Mouse (Mus musculus): Measurements from ENCODE around the gene Snx9. TPM values are rescaled to one million over a fixed set of nuclear protein-coding genes. Genes with fewer than 3 reads are reported as not detected.

Snx9 gene
- polyA plus RNA-seq, 1 experiment from 2014 or later: 9.5 TPM

DNA sequence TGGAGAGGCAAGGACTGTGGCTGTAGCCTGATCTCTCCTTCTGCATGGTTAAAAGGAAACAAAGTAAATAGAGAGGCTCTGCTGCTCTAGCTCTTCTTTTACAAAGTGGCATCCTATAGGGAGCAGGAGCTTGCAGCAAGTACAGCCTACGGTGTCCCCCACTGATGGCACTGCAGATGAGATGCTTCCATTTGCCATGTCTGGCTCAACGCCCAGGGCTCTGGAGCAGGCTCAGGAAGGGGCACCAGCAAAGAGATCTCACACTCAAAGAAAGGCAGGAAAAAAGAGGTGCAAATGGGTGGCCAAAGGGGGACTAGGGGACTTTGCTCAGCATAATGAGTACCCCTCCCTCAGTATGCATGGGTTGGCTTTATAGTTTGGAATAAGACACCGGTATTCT is 7.0 kb upstream of the Snx9 start:
- Histone ChIP-seq H3K27me3 (no peaks in the 10 kb centered on the region), H3K9me3 (no peaks in the 10 kb centered on the region), H3K4me1 (replicated peaks) (no peaks in the 10 kb centered on the region), H3K4me3 (no peak overlapping the region), H3K9ac (no peak overlapping the region), H3K4me2 (no peak overlapping the region), H3K36me3 (no peaks in the 10 kb centered on the region), H3K27ac (replicated peaks) (no peak overlapping the region)
- no peak for ATAC-seq (ENCODE audit: low read depth)
- WGBS: 88% methylated on average over 3 of the region's 3 CpGs

DNA sequence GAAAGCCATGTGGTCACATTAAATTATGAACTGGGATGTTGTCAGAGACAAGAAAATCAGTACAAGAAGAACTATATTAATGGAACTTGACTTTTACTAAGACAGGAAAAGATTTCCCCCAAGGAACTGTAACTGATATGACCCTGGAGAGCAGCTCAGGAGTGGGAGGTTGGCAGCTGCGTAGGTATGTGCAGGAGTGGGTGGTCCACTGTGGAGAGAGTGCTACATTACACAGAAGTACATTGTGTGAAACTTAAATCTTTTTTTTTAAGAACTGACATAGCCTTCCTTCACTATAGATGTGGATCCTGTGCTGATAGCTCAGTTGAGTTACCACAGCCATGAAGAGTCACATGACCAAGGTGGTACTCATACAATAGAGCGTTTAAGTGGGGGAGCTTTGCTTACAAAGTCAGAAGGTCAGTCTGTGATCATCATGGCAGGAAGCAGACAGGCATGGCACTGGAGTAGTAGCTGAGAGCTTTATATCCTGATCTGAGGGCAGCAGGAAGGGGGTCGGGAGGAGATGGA is 6.3 kb upstream of the Snx9 start:
- no peaks in the 10 kb centered on the region for H3K4me1 ChIP-seq (replicated peaks)
- H3K36me3 ChIP-seq: no peaks in the 10 kb centered on the region
- no peak overlapping the region for H3K4me3 ChIP-seq
- 81% methylated on average over 3 of the region's 3 CpGs for WGBS
- H3K4me2 ChIP-seq: no peak overlapping the region
- no peaks in the 10 kb centered on the region for H3K9me3 ChIP-seq
- H3K27ac ChIP-seq (replicated peaks): no peak overlapping the region
- no peaks in the 10 kb centered on the region for H3K27me3 ChIP-seq
- no peak for ATAC-seq (ENCODE audit: low read depth)
- H3K9ac ChIP-seq: no peak overlapping the region

DNA sequence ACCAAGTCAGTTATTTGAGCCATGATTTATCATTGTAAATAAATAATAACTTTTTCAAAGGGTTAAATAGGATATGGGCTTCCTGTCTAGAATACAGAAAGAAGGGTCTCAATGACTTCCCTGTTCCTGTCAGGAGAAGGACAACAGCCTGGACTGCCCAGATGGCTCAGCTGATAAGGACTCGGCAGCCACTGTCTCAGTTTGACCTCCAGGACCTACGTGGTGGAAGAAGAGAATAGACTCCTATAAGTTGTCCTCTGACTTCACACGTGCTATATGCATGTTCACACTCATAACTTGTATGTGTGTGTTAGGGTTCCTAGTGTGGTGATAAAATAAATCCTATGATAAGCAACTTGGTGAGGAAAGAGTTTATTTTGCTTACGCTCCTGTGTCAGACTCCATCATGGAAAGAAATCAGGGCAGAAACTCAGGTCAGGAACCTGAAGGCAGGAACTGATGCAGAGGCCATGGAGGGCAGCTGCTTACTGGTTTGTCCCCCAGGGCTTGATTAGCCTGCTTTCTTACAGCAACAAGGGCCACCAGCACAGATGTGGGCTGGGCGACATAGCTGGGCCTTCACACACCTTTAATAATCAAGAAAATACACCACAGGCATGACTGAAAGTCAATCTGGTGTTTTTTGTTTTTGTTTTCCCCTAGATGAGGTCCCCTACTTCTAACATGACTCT is 1.4 kb upstream of the Snx9 start:
- 0 out of 2 replicates have a peak overlapping the region, but pooled peaks have one; percentile 71 for H3K4me2 ChIP-seq
- peaks cover 19% of the 10 kb centered on the region for H3K4me1 ChIP-seq (replicated peaks)
- WGBS: 87% methylated on average over 5 of the region's 5 CpGs
- H3K27ac ChIP-seq (replicated peaks): no peak overlapping the region
- H3K9me3 ChIP-seq: no peaks in the 10 kb centered on the region
- ATAC-seq (ENCODE audit: low read depth): no peak
- H3K27me3 ChIP-seq: no peaks in the 10 kb centered on the region
- no peak overlapping the region for H3K9ac ChIP-seq
- no peaks in the 10 kb centered on the region for H3K36me3 ChIP-seq
- no peak overlapping the region for H3K4me3 ChIP-seq

DNA sequence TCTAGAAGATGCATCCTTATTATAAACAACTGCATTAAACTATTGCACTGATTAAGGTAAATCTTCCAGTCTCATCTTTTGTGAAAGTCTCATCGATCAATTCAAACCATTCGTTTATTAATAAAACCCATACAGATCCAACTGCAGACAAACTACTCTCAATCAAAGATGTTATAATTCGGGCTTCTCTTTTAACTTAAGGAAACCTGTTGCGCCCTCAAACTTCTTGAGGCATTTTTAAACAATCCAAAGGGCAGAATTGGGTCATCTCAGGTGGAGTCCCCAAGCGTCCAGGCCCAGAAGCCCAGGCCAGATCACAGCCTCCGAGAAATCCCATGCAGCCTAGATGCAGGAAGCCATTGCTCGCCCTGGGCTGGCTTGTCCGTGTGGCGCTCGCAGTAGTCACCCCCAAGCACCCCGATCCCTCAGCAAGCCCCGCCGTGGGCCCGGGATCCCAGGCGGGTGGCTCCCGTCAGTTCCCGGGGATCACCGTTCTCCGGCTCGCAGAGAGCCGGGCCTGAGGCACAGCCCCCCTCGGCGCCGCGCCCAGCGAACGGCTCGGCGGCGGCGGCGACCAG is 490 bp upstream of the Snx9 start:
- H3K4me3 ChIP-seq: peak overlapping the region; percentile 81
- no peaks in the 10 kb centered on the region for H3K36me3 ChIP-seq
- H3K4me2 ChIP-seq: peak overlapping the region; percentile 71
- peak; percentile 69 for ATAC-seq (ENCODE audit: low read depth)
- H3K4me1 ChIP-seq (replicated peaks): peaks cover 19% of the 10 kb centered on the region
- H3K9ac ChIP-seq: peak overlapping the region; percentile 92
- H3K9me3 ChIP-seq: no peaks in the 10 kb centered on the region
- WGBS: 6% methylated on average over 32 of the region's 32 CpGs
- no peaks in the 10 kb centered on the region for H3K27me3 ChIP-seq
- peak overlapping the region; percentile 94 for H3K27ac ChIP-seq (replicated peaks)

DNA sequence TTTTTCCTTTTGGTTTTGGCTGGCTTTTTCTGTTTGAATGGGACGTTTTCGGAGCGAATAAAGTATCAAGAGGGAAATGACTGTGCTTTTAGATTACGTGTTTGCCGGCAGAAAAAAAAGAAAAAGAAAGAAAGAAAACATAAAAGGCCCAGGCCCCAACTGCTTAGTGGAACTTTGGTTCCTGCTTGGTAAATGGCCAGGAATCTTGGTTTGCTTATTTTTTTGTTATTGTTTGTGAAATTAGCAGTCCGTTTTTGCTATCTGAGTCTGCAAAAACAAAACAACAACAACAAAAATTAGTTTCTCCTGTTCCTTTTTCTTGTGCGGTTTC is 779 bp downstream of the Snx9 start:
- Histone ChIP-seq H3K27me3 (no peaks in the 10 kb centered on the region), H3K27ac (replicated peaks) (peak overlapping the region; percentile 94), H3K9ac (peak overlapping the region; percentile 92), H3K9me3 (no peaks in the 10 kb centered on the region), H3K36me3 (no peaks in the 10 kb centered on the region), H3K4me3 (peak overlapping the region; percentile 81), H3K4me1 (replicated peaks) (peaks cover 25% of the 10 kb centered on the region), H3K4me2 (peak overlapping the region; percentile 71)
- no peak for ATAC-seq (ENCODE audit: low read depth)
- 1% methylated on average over 7 of the region's 7 CpGs for WGBS

DNA sequence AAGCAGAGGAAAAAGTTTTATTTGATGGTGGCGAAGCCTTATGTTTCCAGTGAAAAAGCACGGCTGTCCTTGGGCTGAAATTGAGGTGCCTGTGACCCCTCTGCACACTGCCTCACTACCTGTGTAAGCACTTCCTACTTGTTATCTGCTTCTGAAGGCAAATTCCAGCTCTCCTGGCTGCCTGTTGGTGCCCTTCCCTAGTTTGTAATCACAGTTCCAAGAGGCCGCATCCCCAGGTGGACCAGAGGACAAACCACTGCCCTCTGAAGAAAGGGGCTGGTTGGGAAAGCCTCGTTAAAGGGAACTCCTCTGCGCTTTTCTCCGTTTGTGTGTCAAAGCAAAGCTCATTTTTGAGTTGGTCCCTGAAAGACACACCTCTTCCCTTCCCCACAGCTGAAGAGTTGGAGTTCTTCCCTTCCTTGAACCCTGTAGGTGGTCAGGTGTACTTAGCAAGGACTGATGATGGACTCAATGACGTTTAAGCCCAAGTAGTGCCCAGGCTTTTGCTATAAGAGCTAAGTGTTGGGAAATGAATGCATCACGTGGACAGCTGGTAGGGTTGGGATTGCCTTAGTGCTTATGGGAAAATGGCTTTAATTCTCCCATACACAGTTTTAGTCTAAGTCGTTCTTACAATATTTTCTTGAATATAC is 2.0 kb downstream of the Snx9 start:
- no peak for ATAC-seq (ENCODE audit: low read depth)
- H3K4me1 ChIP-seq (replicated peaks): peaks cover 25% of the 10 kb centered on the region
- peak overlapping the region; percentile 71 for H3K4me2 ChIP-seq
- no peaks in the 10 kb centered on the region for H3K9me3 ChIP-seq
- no peaks in the 10 kb centered on the region for H3K36me3 ChIP-seq
- H3K9ac ChIP-seq: no peak overlapping the region
- H3K27ac ChIP-seq (replicated peaks): no peak overlapping the region
- WGBS: 79% methylated on average over 9 of the region's 9 CpGs
- H3K4me3 ChIP-seq: no peak overlapping the region
- no peaks in the 10 kb centered on the region for H3K27me3 ChIP-seq

DNA sequence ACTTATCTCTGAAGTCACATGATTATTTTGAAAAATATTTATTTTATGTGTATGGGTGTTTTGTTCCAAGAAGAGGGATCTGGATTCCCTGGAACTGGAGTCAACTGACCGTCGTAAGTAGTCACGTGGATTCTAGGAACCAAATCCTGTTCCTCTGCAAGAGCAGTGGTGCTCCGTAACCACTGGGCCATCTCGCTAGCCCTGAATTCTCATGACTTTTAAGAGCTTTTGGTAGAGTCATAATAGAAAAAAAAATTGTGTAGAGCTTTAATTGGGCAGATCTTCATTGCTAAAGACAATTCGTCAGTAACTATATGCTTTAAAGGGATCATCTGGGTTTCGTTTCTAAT is 2.5 kb downstream of the Snx9 start:
- H3K27me3 ChIP-seq: no peaks in the 10 kb centered on the region
- peaks cover 27% of the 10 kb centered on the region for H3K4me1 ChIP-seq (replicated peaks)
- no peaks in the 10 kb centered on the region for H3K36me3 ChIP-seq
- H3K4me3 ChIP-seq: no peak overlapping the region
- H3K9ac ChIP-seq: no peak overlapping the region
- no peaks in the 10 kb centered on the region for H3K9me3 ChIP-seq
- WGBS: 93% methylated on average over 7 of the region's 7 CpGs
- H3K4me2 ChIP-seq: no peak overlapping the region
- ATAC-seq (ENCODE audit: low read depth): no peak
- no peak overlapping the region for H3K27ac ChIP-seq (replicated peaks)

DNA sequence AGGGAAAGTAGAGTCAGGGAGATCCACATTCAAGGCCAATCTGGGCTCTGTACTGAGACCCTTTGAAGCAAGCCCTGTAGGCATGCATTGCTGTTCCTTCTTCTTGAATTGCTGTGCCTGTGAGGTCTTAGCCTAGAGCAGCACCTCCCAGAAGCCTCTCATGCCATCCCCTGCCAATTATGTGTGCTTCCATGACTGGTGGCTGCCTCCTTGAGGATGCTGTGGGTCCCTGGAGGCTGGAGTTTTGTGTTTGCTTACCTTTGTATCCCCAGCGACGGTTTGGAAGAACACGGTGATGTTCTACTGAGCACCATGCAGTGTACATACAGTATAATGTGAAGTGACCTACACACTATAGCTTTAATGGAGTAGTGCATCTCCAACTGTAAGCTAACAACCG is 4.2 kb downstream of the Snx9 start:
- H3K27me3 ChIP-seq: no peaks in the 10 kb centered on the region
- H3K36me3 ChIP-seq: no peaks in the 10 kb centered on the region
- no peak for ATAC-seq (ENCODE audit: low read depth)
- no peak overlapping the region for H3K4me2 ChIP-seq
- peaks cover 44% of the 10 kb centered on the region for H3K4me1 ChIP-seq (replicated peaks)
- no peak overlapping the region for H3K9ac ChIP-seq
- H3K4me3 ChIP-seq: no peak overlapping the region
- WGBS: 86% methylated on average over 4 of the region's 4 CpGs
- H3K27ac ChIP-seq (replicated peaks): no peak overlapping the region
- no peaks in the 10 kb centered on the region for H3K9me3 ChIP-seq

DNA sequence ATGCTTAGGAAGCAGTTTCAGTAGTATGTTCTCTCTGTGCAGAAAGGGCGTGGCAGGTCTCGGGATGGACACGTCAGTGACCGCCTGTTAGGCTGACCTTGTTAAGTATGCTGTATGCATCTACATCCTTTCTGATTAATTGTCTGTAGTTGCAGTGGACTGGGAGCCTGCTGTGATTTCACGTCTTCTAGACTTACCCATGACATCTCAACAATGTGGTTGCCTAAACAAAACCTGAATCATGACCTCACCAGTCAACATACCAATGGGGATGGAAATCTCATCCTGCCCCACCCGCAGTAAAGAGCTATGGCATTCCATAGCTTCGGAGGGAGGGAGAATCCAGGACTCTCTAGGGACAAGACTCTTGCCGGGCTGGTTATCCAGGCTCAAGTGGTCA is 5.0 kb downstream of the Snx9 start:
- no peak for ATAC-seq (ENCODE audit: low read depth)
- no peaks in the 10 kb centered on the region for H3K9me3 ChIP-seq
- H3K36me3 ChIP-seq: no peaks in the 10 kb centered on the region
- no peak overlapping the region for H3K4me3 ChIP-seq
- WGBS: 51% methylated on average over 8 of the region's 8 CpGs
- no peak overlapping the region for H3K27ac ChIP-seq (replicated peaks)
- no peak overlapping the region for H3K4me2 ChIP-seq
- no peaks in the 10 kb centered on the region for H3K27me3 ChIP-seq
- no peak overlapping the region for H3K9ac ChIP-seq
- H3K4me1 ChIP-seq (replicated peaks): peaks cover 40% of the 10 kb centered on the region

DNA sequence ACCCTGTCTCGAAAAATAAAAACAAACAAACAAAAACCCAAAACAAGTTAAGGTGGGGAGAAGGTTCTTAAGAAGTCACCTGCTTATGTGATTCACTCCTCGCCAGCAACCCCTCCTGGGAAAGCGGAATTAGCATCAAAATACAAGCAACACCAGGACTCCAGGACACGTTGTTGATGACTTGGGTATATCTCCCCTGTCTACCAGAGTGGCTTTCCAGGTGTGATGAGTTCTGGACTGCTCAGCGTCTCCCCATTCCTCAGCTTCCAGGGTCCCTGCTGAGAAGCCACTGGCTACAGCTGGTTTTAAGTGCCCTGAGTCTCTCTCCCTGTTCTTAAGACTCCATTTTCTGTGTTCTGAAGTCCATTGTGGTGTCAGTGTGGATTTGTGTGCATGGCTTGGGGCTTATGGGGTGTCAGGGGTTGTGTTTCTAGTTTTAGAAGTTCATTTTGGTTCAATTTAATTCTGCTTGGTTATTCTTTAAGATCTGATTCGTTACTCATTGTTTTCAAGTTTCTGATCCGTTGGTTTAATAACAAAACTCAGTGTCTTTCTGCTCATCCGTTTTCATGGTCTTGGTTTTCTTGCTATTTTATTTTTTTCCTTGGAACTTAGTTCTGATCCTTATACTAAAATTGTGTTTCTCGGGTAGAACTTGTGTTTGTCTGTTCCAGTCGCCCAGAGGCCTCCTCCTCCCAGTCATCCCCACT is 7.7 kb downstream of the Snx9 start:
- ATAC-seq (ENCODE audit: low read depth): no peak
- peak overlapping the region; percentile 59 for H3K4me2 ChIP-seq
- WGBS: 69% methylated on average over 10 of the region's 10 CpGs
- H3K36me3 ChIP-seq: no peaks in the 10 kb centered on the region
- H3K9ac ChIP-seq: peak overlapping the region; percentile 52; the same call in 1 of the 2 replicates
- H3K4me1 ChIP-seq (replicated peaks): peaks cover 25% of the 10 kb centered on the region
- peak overlapping the region; percentile 28 for H3K4me3 ChIP-seq
- H3K27ac ChIP-seq (replicated peaks): peak overlapping the region; percentile 69
- no peaks in the 10 kb centered on the region for H3K27me3 ChIP-seq
- H3K9me3 ChIP-seq: no peaks in the 10 kb centered on the region

DNA sequence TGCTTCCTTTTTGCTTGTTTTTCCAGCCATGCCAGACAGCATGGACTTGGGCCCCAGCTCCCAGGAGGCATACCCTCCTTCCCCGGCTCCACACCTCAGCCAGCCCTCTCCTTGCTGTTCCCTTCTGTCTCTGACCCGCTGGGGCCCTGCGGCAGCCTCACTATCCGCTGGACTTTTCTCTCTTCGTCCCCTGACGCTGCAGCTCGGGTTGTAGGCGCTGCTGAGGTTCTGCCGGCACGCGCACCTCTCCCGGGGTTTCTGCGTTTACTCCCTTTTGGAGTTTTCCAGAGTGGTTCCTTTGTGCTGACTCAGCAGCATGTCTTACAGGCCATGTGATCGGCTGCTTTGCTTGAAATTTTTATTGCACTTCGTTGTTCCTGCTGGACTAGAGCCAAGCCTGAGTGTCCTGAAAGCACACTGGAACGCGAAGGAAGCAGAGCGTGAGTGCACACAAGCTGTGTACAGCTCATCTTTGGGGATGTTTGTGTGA is 8.3 kb downstream of the Snx9 start:
- Histone ChIP-seq H3K36me3 (no peaks in the 10 kb centered on the region), H3K4me1 (replicated peaks) (peaks cover 25% of the 10 kb centered on the region), H3K4me2 (peak overlapping the region; percentile 59), H3K4me3 (peak overlapping the region; percentile 28), H3K27ac (replicated peaks) (peak overlapping the region; percentile 69), H3K9ac (peak overlapping the region; percentile 52; the same call in 1 of the 2 replicates), H3K27me3 (no peaks in the 10 kb centered on the region), H3K9me3 (peaks cover 1% of the 10 kb centered on the region; the same call in 1 of the 2 replicates)
- WGBS: 8% methylated on average over 18 of the region's 18 CpGs
- ATAC-seq (ENCODE audit: low read depth): peak; percentile 56; the same call in 1 of the 2 replicates

DNA sequence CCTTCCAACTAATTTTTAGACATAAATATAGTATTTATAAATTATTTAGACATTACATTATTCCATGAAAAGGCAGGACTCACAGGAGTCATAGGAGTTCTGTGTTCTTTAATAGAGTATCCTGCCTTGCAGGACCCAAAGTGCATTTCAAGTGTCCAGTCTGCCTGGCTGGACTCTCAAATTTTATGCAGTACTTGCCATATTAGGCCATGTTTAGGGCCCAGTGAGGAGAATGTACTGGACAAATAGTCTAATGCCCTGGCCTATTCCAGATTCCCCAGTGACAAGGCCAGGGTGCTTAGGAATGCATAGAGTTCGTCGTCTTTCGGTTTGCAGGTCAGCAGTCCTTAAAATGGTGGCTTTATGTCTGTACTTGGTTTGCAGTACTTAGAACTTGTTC is 8.9 kb downstream of the Snx9 start:
- Histone ChIP-seq H3K27me3 (no peaks in the 10 kb centered on the region), H3K4me2 (no peak overlapping the region), H3K27ac (replicated peaks) (no peak overlapping the region), H3K9ac (no peak overlapping the region; the same call in 1 of the 2 replicates), H3K4me3 (no peak overlapping the region), H3K9me3 (peaks cover 3% of the 10 kb centered on the region; the same call in 1 of the 2 replicates), H3K36me3 (no peaks in the 10 kb centered on the region), H3K4me1 (replicated peaks) (peaks cover 25% of the 10 kb centered on the region)
- 90% methylated on average over 3 of the region's 3 CpGs for WGBS
- ATAC-seq (ENCODE audit: low read depth): no peak

Data from neural tube, embryonic 13.5 days (tissue).